Mouse (Mus musculus) stomach, embryonic 14.5 days (tissue): ENCODE measurements around the gene Dock6. TPM values are rescaled to one million over a fixed set of nuclear protein-coding genes. Genes with fewer than 3 reads are reported as not detected.
A peak's percentile ranks its signal among the peaks of the same experiment; 100 is the strongest.
"Not testable (repeated sequence)": the region's sequence is repeated elsewhere in the genome, so short reads cannot be mapped to it uniquely, and the experiment has no call there.

Experiments used
- ATAC-seq: fragments of 200-750 bp; cut with Nextera tagmentation; 2 replicates; pipeline ENCODE4 v1.8.0; 2017; ENCODE audit warnings: low read depth, moderate TSS enrichment; ENCODE audit not compliant: insufficient number of reproducible peaks, insufficient read depth, low FRiP score
- H3K27ac ChIP-seq: fragments of 300-500 bp; sonication (generic); 2 replicates; pipeline ENCODE4 v1.5.1; 2014; ENCODE audit warnings: mild to moderate bottlenecking, low read length, moderate library complexity, mixed read lengths
- H3K27me3 ChIP-seq: fragments of 300-500 bp; sonication (generic); 2 replicates; pipeline ENCODE4 v1.6.1; 2014; ENCODE audit warnings: low read length, control low read depth, mixed read lengths; ENCODE audit not compliant: control insufficient read depth, insufficient read depth
- H3K36me3 ChIP-seq: fragments of 300-500 bp; sonication (generic); 2 replicates; pipeline ENCODE4 v1.6.1; 2014; ENCODE audit warnings: mild to moderate bottlenecking, control low read depth, low read length, moderate library complexity, mixed read lengths; ENCODE audit not compliant: control insufficient read depth, insufficient read depth
- H3K4me1 ChIP-seq: fragments of 300-500 bp; sonication (generic); 2 replicates; pipeline ENCODE4 v1.6.1; 2014; ENCODE audit warnings: low read length, control low read depth, mixed read lengths; ENCODE audit not compliant: control insufficient read depth, insufficient read depth
- H3K4me2 ChIP-seq: fragments of 300-500 bp; sonication (generic); replicated peaks from 2 replicates; pipeline ENCODE4 v1.6.1; 2014; ENCODE audit warnings: low read depth, low read length, control low read depth
- H3K4me3 ChIP-seq: fragments of 300-500 bp; sonication (generic); 2 replicates; pipeline ENCODE4 v1.5.1; 2014; ENCODE audit warnings: low read depth, low read length, control low read depth
- H3K9ac ChIP-seq: fragments of 300-500 bp; sonication (generic); replicated peaks from 2 replicates; pipeline ENCODE4 v1.6.1; 2014; ENCODE audit warnings: low read depth, mild to moderate bottlenecking, control low read depth, low read length, moderate library complexity, mixed read lengths
- H3K9me3 ChIP-seq: fragments of 300-500 bp; sonication (generic); 2 replicates; pipeline ENCODE4 v1.6.1; 2016; ENCODE audit warnings: low read depth, low read length, control low read depth; ENCODE audit not compliant: control insufficient read depth
- WGBS: fragments of 180-500 bp; shearing (Covaris S2); extraction: QIAGEN DNeasy Blood & Tissue Kit; methylation state at CpG from one replicate; pipeline ENCODE4 v1.1.7; 2014; 5-methylcytosine and 5-hydroxymethylcytosine counted together
- polyA plus RNA-seq: library from polyadenylated mRNA; unstranded; fragments of >200 nt; fragmentation: Nextera tagmentation; extraction: Ambion mirVana; gene quantifications from 2 replicates; pipeline ENCODE4 v1.2.1, GENCODE M21; 2014

Gene Dock6
- polyA plus RNA-seq, 1 experiment from 2014 or later, result 45.1 TPM

- H3K36me3 ChIP-seq, result peaks cover 48% of the 10 kb centered on the region
- ATAC-seq, result no peak
- H3K4me2 ChIP-seq, result no peak overlapping the region
- no peak overlapping the region for H3K4me3 ChIP-seq
- H3K27ac ChIP-seq, result no peak overlapping the region
- WGBS, result 71% methylated on average over 15 of the region's 15 CpGs
- H3K9me3 ChIP-seq, result no peaks in the 10 kb centered on the region
- H3K9ac ChIP-seq, result no peak overlapping the region
- no peaks in the 10 kb centered on the region for H3K27me3 ChIP-seq
- H3K4me1 ChIP-seq, result no peaks in the 10 kb centered on the region
These were observed 70.6 kb downstream of the Dock6 start for GRCm38 (mm10) chr9:21781657-21782468.

GRCm38 (mm10) chr9:21777726-21778125 lies 74.7 kb downstream of the Dock6 start:
- 83% methylated on average over 3 of the region's 3 CpGs for WGBS
- no peaks in the 10 kb centered on the region for H3K9me3 ChIP-seq
- H3K27me3 ChIP-seq, result no peaks in the 10 kb centered on the region
- peaks cover 57% of the 10 kb centered on the region for H3K36me3 ChIP-seq
- H3K9ac ChIP-seq, result no peak overlapping the region
- ATAC-seq, result no peak
- H3K4me2 ChIP-seq, result no peak overlapping the region
- H3K4me3 ChIP-seq, result no peak overlapping the region
- no peaks in the 10 kb centered on the region for H3K4me1 ChIP-seq
- no peak overlapping the region for H3K27ac ChIP-seq

DNA sequence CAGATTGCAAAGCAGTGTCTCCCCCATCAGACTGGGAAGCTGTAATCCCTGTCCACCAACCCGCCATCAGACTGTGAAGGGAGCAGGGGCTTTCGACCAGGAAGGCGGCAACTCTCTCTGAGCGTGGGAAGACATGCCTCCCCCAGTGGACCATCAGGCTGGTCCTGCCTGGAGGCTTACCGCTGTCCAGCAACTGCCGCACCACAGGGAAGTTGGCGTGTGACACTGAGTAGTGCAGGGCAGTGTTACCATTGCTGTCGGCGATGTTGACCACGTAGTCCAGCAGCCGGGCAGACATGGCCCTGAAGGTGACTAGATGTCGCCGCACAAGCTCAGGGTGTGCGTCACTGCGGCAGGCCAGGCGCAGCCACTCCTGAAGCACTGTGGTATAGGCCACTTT lies 78.1 kb downstream of the Dock6 start:
- Histone ChIP-seq H3K4me3 (no peak overlapping the region), H3K9me3 (no peaks in the 10 kb centered on the region), H3K4me2 (no peak overlapping the region), H3K9ac (no peak overlapping the region), H3K36me3 (peaks cover 64% of the 10 kb centered on the region), H3K4me1 (no peaks in the 10 kb centered on the region), H3K27ac (no peak overlapping the region), H3K27me3 (no peaks in the 10 kb centered on the region)
- WGBS, result 93% methylated on average over 16 of the region's 16 CpGs
- ATAC-seq, result no peak

DNA sequence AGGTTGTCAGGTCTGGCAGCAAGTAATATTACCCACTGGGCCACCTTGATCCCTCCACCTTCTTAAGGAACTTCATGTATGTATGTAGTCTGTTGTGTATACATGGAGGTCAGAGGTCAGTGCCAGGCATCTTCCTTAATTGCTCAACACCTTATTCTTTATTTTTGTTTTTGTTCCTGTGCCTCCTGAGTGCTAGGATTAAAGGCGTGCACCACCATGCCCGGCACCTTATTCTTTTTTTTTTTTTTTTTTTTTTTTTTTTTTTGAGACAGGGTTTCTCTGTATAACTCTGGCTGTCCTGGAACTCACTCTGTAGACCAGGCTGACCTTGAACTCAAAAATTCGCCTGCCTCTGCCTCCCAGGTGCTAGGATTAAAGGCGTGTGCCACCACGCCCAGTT lies 79.0 kb downstream of the Dock6 start:
- H3K9me3 ChIP-seq, H3K4me3 ChIP-seq, H3K27ac ChIP-seq, H3K4me2 ChIP-seq, H3K4me1 ChIP-seq, ATAC-seq, H3K27me3 ChIP-seq, H3K9ac ChIP-seq: not testable (repeated sequence)
- 86% methylated on average over 5 of the region's 5 CpGs for WGBS
- H3K36me3 ChIP-seq, result peaks cover 60% of the 10 kb centered on the region

GRCm38 (mm10) chr9:21769558-21770183 lies 82.8 kb downstream of the Dock6 start:
- WGBS, result 80% methylated on average over 26 of the region's 26 CpGs
- Histone ChIP-seq H3K27me3 (no peaks in the 10 kb centered on the region), H3K9ac (no peak overlapping the region), H3K4me1 (0 out of 2 replicates have a peak, but pooled peaks cover 4% of the 10 kb centered on the region), H3K9me3 (no peaks in the 10 kb centered on the region), H3K27ac (peak overlapping the region; percentile 52; the same call in 1 of the 2 replicates), H3K4me3 (no peak overlapping the region), H3K36me3 (peaks cover 42% of the 10 kb centered on the region), H3K4me2 (no peak overlapping the region)
- no peak for ATAC-seq

DNA sequence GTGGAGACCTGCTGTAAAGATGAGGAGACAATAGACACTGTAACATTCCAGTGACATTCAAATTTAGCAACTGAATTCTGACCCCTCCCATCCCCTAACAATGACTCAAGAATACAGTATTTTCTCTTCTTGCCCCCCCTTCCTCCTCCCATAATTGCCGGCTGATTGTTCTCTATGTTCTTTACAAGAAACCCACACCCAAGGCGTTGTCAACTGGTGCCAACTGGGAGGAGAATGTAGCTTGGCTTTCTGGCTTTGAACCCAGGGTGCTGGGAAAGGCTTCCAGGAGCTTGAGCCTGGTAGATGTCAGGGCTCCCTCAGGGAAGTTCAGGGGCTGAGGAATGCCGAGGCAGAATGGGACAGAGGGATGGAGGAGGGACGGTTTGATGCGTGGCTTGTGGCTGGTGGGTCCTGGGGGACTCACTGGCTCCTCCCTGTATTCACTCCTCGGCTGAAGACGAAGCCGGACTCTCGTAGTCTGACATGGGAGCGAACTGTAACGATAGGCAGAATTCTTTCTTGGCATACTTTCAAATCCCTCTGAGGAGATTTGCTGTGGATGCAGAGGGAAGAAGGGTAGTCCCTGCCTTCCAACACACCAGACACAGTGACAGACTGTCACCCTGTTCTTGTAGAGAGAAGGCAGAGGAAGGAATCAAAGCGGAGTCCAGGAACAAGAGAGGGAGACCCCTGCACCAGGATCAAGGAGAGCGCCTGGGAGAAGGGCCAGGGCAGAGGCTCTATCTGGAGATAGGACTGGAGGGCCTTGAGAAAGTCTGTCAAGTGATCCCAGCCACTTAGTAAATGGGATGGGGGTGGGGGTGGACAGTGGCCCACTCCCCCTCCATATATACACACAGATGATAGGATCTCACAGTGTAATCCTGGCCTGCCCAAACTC lies 83.7 kb downstream of the Dock6 start:
- Histone ChIP-seq H3K9me3 (no peaks in the 10 kb centered on the region), H3K4me1 (0 out of 2 replicates have a peak, but pooled peaks cover 4% of the 10 kb centered on the region), H3K27me3 (no peaks in the 10 kb centered on the region), H3K4me2 (no peak overlapping the region), H3K36me3 (peaks cover 34% of the 10 kb centered on the region), H3K9ac (no peak overlapping the region), H3K27ac (peak overlapping the region; percentile 66; the same call in 1 of the 2 replicates), H3K4me3 (no peak overlapping the region)
- ATAC-seq, result peak; percentile 34; the same call in 1 of the 2 replicates
- whole genome bisulfite sequencing, result 52% methylated on average over 13 of the region's 13 CpGs

DNA sequence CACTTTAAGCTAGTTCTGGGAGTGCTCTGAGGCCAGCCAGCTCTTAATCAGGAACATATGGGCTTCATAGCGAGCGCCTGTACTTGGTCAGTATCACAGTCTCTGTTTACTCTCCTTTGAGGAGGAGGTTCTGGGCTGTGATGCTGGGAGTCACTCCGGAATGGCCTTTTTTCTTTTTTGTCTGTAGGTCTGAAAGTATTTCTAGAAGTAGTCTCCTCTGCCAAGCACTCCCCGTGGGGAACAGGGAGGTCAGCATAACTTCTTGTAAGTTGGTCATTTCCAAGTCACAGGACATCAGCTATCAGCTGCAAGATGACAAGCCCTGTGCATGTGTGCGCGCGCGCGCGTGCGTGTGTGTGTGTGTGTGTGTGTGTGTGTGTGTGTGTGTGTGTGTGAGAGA lies 84.5 kb downstream of the Dock6 start:
- WGBS, result 68% methylated on average over 11 of the region's 11 CpGs
- no peak overlapping the region for H3K9ac ChIP-seq
- peaks cover 29% of the 10 kb centered on the region for H3K36me3 ChIP-seq
- H3K27ac ChIP-seq, result peak overlapping the region; percentile 66; the same call in 1 of the 2 replicates
- ATAC-seq, result no peak
- H3K27me3 ChIP-seq, result no peaks in the 10 kb centered on the region
- H3K4me1 ChIP-seq, result 0 out of 2 replicates have a peak, but pooled peaks cover 4% of the 10 kb centered on the region
- no peak overlapping the region for H3K4me3 ChIP-seq
- no peak overlapping the region for H3K4me2 ChIP-seq
- H3K9me3 ChIP-seq, result no peaks in the 10 kb centered on the region
